Mouse (Mus musculus): ENCODE results near the gene Mta3.

DNA sequence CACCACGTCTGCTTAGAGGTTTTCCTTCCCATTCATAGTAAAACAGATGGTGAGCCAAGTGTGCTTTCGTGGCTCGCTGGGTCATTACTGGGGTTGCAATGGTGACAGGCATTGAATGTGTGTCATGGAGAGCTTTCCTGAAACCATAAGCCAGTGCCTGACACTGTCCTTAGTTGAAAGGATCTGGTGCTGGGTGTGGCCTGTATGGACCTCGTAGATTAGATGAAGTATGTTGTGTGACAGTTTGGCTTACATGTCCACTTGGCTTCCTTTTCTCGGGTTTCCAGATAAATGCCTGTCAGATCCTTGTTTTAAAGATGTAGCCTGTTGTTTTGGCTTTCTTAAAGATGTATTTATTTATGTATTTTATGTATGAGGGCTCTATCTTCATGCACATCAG lies 74.3 kb downstream of the Mta3 start:
- TF ChIP-seq POLR2A (IDR thresholded peaks at IDR 0.05; ENCODE audit: low read depth, low read length) (no peak), CTCF (IDR thresholded peaks at IDR 0.05; ENCODE audit: extremely low read depth, insufficient read length, insufficient replicate concordance, low read depth, low read length) (no peak)
